In genomic region chr9:103090116-103090875, GRCm38 (mm10) we compare ENCODE assay signal across 11 mouse cellular contexts. TPM values are rescaled to one million over a fixed set of nuclear protein-coding genes. Genes with fewer than 3 reads are reported as not detected.
DNase-seq lines count a peak whose midpoint lies in the region; ATAC-seq and TF ChIP-seq lines count a peak whose summit lies in the region.
"Had no signal": no experiment of that assay in that cellular context is flagged by ENCODE, and none has a peak within 500 bp of the region (broad histone marks: within the 10 kb centered on the region; RNA-seq: fewer than 3 reads in every experiment).

No protein-coding gene starts in this region.

- H3K27me3 ChIP-seq in kidney, postnatal 0 days (ENCODE audit: insufficient read depth, low read length), result no peaks in the 10 kb centered on the region
- no peaks in the 10 kb centered on the region for H3K27me3 ChIP-seq in lung, postnatal 0 days (replicated peaks; ENCODE audit: insufficient read depth, low read length)
- H3K27me3 ChIP-seq: hindbrain, embryonic 15.5 days had no signal

- peak; percentile 35; the same call in 1 of the 2 replicates for TF ChIP-seq EP300 in lung, postnatal 0 days (IDR thresholded peaks at IDR 0.05)

- DNase-seq in frontal cortex, postnatal 14 days (ENCODE audit: low spot score in 2 of 2), result no peak
- DNase-seq in cerebellum, adult 9-10 months, result peak; percentile 91
- DNase-seq in kidney, postnatal 0 days (ENCODE audit: low spot score), result peak; percentile 41
- DNase-seq in lung, postnatal 0 days (ENCODE audit: low spot score), result peak; percentile 80
- DNase-seq in Muller cell, postnatal 12 days (ENCODE audit: inconsistent ontology term), result no peak
- no peak for DNase-seq in right cerebral cortex, adult 18-20 months
- no peak for DNase-seq in neural tube, embryonic 10.5 days (ENCODE audit: extremely low spot score, low spot score)
- DNase-seq: right cerebral cortex, postnatal 14 days had no signal

- TF ChIP-seq CTCF in kidney, postnatal 0 days (IDR thresholded peaks at IDR 0.05; ENCODE audit: low read depth), result no peak
- TF ChIP-seq CTCF in lung, postnatal 0 days (IDR thresholded peaks at IDR 0.05), result no peak

- H3K9ac ChIP-seq in kidney, postnatal 0 days (ENCODE audit: low read depth, low read length), result no peak overlapping the region
- H3K9ac ChIP-seq in lung, postnatal 0 days (replicated peaks; ENCODE audit: low read depth), result no peak overlapping the region
- H3K9ac ChIP-seq: hindbrain, embryonic 15.5 days had no signal

- no peak overlapping the region for H3K4me3 ChIP-seq in kidney, postnatal 0 days (replicated peaks; ENCODE audit: low read depth, low read length)
- no peak overlapping the region for H3K4me3 ChIP-seq in lung, postnatal 0 days (ENCODE audit: low read depth, low read length)
- H3K4me3 ChIP-seq: hindbrain, embryonic 15.5 days had no signal

- H3K4me1 ChIP-seq in kidney, postnatal 0 days (replicated peaks; ENCODE audit: insufficient read depth, low read length), result no peaks in the 10 kb centered on the region; the same call in 1 of the 2 replicates
- peaks cover 10% of the 10 kb centered on the region; the same call in 1 of the 2 replicates for H3K4me1 ChIP-seq in lung, postnatal 0 days (ENCODE audit: insufficient read depth, low read depth, low read length)

- no peak overlapping the region for H3K4me2 ChIP-seq in kidney, postnatal 0 days (ENCODE audit: low read length)
- no peak overlapping the region; the same call in 1 of the 2 replicates for H3K4me2 ChIP-seq in lung, postnatal 0 days (replicated peaks; ENCODE audit: low read depth, low read length)
- H3K4me2 ChIP-seq: hindbrain, embryonic 15.5 days; midbrain, embryonic 11.5 days had no signal

- no peaks in the 10 kb centered on the region for H3K9me3 ChIP-seq in kidney, postnatal 0 days (replicated peaks; ENCODE audit: low read length)
- H3K9me3 ChIP-seq in lung, postnatal 0 days (ENCODE audit: low read length), result no peaks in the 10 kb centered on the region
- H3K9me3 ChIP-seq: hindbrain, embryonic 15.5 days had no signal

- no peaks in the 10 kb centered on the region for H3K36me3 ChIP-seq in kidney, postnatal 0 days (ENCODE audit: insufficient read depth, low read length)
- no peaks in the 10 kb centered on the region for H3K36me3 ChIP-seq in lung, postnatal 0 days (ENCODE audit: insufficient read depth, low read length)
- H3K36me3 ChIP-seq: hindbrain, embryonic 15.5 days had no signal

- H3K27ac ChIP-seq in kidney, postnatal 0 days, result peak overlapping the region; percentile 42; the same call in 1 of the 2 replicates
- H3K27ac ChIP-seq in lung, postnatal 0 days (ENCODE audit: low read length), result peak overlapping the region; percentile 20; the same call in 1 of the 2 replicates
- H3K27ac ChIP-seq: hindbrain, embryonic 15.5 days had no signal

- 51% methylated on average over 9 of the region's 9 CpGs for WGBS in kidney, postnatal 0 days
- WGBS in lung, postnatal 0 days, result 21% methylated on average over 9 of the region's 9 CpGs

- ATAC-seq in frontal cortex, adult (ENCODE audit: low TSS enrichment), result peak; percentile 60; the same call in 1 of the 2 replicates
- ATAC-seq in kidney, postnatal 0 days (replicated peaks; ENCODE audit: low FRiP score, low read depth), result peak; percentile 35; the same call in 1 of the 2 replicates
- peak; percentile 73 for ATAC-seq in lung, postnatal 0 days

RNA-seq across cellular contexts. Expression of gene Rab6b, which starts 21.3 kb away (rescaled TPM):
- 7.3 and 8.7 TPM in 2 replicates for polyA plus RNA-seq in kidney, postnatal 0 days (2015; fragmentation: Nextera tagmentation; extraction: Ambion mirVana)
- polyA plus RNA-seq in lung, postnatal 0 days (2015; fragmentation: Nextera tagmentation; extraction: Ambion mirVana), result 6.8 and 7.3 TPM in 2 replicates

Comparison
In these comparisons a context has a peak if more than half of its experiments do, and no peak if none do; other contexts are left out.
1. DNase-seq: peak in cerebellum, adult 9-10 months (single experiment), kidney, postnatal 0 days (single experiment) and lung, postnatal 0 days (single experiment); none in frontal cortex, postnatal 14 days (0 of 2), Muller cell, postnatal 12 days (single experiment), right cerebral cortex, adult 18-20 months (single experiment) and neural tube, embryonic 10.5 days (single experiment).
2. Peak in every context shown above with its lines, with median percentiles within 50 percentile points of each other: ATAC-seq.